Mouse (Mus musculus) lung, postnatal 36 days (tissue): Measurements from ENCODE around the gene Gss.

ENCODE experiments used
- DNase-seq: peaks from one replicate; pipeline ENCODE4 v3.0.0; 2022; ENCODE audit warnings: mixed read lengths

Gss gene

GRCm38 (mm10) chr2:155592137-155592853 lies at the start of gene Gss:
TSS of gene Gss (minus strand) at chr2:155592810.
- peak; percentile 99 for DNase-seq

DNA sequence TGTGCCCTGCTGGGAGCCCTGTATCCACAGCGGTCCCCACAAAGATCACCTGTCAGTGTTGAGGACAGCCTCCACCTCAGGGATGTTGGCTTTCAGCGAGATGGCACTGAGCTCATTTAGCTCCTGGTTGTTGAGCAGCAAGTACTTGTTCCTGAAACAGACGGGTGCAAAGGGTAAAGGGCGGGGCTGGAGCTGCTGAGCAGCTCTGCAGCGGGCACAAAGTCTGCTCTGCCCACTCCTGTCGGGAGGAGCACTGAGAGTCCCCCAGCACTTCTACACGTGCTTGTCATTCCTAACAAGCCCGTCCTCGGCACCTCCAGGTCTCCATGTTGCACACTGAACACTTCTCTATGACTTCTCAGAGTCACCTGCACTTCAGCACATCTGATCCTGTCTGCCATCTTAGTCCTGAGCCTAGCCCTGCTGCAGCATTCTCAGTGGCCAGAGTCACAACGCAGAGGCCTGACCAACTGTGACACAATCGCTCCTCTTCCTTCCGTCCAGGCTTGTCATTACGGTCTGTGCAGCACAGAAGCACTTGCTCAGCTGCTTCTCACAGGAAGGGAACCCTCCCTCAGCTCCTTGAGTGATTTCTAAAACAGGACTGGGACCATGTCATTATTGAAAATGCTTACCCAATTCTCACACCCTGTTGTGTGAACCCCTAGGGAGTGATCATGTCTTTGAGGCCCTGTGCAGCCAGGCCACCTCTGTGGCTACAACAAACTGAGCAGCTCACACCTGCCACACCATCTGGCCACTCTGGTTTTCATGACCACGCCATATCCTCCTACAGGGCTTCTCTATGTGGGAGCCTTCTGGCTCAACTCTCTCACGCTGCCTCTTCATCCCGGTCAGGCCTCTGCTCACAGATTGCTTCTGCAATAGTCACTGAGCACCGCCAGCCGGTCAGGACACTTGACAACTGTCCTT lies 49.2 kb upstream of the Gss start:
- no peak for DNase-seq

- no peak for DNase-seq
Measured at GRCm38 (mm10) chr2:155640656-155641055, 48.0 kb upstream of the Gss start.

GRCm38 (mm10) chr2:155637411-155637810 lies 44.8 kb upstream of the Gss start:
- DNase-seq, result peak; percentile 24

- DNase-seq, result no peak
Measured at GRCm38 (mm10) chr2:155636881-155637280, 44.3 kb upstream of the Gss start.

GRCm38 (mm10) chr2:155635961-155636360 lies 43.4 kb upstream of the Gss start:
- DNase-seq, result no peak

- no peak for DNase-seq
Measured at GRCm38 (mm10) chr2:155634562-155634961, 42.0 kb upstream of the Gss start.

GRCm38 (mm10) chr2:155633731-155634130 lies 41.1 kb upstream of the Gss start:
- DNase-seq, result no peak

GRCm38 (mm10) chr2:155633121-155633520 lies 40.5 kb upstream of the Gss start:
- peak; percentile 74 for DNase-seq

DNA sequence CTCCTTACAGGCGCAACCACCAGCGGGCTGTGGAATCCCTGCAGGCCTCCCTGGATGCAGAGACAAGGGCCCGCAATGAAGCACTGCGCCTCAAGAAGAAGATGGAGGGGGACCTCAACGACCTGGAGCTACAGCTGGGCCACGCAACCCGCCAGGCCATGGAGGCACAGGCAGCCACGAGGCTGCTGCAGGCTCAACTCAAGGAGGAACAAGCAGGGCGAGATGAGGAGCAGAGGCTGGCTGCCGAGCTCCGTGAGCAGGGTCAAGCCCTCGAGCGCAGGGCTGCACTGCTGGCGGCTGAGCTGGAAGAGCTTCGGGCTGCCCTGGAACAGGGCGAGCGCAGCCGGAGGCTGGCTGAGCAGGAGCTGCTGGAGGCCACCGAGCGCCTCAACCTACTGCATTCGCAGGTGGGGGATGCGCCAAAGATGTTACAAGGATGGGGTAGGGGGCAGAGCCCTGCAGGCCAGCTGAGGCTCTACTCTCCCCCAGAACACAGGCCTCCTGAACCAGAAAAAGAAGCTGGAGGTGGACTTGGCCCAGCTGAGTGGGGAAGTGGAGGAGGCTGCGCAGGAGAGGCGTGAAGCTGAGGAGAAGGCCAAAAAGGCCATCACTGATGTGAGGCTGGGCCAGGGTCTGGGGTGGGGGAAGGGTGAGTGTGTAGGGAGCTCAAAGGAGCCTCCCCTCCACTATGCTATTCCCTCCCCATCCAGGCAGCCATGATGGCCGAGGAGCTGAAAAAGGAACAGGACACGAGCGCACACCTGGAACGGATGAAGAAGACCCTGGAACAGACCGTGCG lies 39.7 kb upstream of the Gss start:
- DNase-seq, result no peak

- no peak for DNase-seq
Measured at GRCm38 (mm10) chr2:155630590-155631416, 38.2 kb upstream of the Gss start.

DNA sequence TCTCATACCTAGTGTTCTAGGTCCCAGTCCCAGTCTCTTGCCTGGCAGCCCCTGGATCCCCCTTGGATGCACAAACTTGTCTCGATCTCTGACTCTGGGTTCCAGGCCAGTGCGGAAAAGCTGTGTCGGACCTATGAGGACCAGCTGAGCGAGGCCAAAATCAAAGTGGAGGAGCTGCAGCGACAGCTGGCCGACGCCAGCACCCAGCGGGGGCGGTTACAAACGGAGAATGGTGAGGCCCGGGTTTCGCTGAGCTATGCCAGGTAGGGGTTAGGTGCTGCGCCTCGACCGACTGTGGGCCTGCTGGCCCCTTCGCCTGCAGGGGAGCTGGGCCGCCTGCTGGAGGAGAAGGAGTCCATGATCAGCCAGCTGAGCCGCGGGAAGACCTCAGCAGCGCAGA lies 37.5 kb upstream of the Gss start:
- no peak for DNase-seq

- no peak for DNase-seq
Measured at GRCm38 (mm10) chr2:155629231-155629661, 36.6 kb upstream of the Gss start.

GRCm38 (mm10) chr2:155628519-155628918 lies 35.9 kb upstream of the Gss start:
- no peak for DNase-seq

- DNase-seq, result no peak
Measured at GRCm38 (mm10) chr2:155628112-155628511, 35.5 kb upstream of the Gss start.

DNA sequence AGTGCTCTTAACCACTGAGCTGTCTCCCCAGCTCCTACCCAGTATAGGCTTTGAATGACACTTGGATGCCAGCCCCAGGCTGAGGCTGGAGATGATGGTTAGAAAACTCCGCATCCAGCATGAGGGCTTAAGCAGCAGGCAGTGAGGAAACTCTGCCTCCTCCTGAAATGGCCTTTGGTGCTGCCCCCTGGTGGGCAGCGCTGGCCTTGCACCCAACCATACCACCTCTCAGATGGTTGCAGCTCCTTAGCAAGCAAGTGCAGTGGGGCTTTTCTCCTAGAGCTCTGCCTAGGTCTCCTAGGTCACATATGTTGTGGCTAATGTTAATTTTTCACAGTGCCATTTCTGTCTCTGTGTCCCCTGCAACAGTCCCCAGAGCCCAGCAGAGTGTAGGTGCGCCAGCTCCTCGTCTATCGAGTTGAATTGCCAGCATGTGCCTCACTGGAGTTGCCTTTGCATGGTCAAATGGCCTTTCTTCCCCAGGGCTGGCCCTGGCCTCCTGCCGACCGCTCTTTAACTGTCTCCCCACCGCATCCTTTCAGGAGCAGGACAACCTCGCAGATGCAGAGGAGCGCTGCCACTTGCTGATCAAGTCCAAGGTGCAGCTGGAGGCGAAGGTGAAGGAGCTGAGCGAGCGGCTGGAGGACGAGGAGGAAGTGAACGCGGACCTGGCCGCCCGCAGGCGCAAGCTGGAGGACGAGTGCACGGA lies 34.6 kb upstream of the Gss start:
- peak; percentile 79 for DNase-seq

DNA sequence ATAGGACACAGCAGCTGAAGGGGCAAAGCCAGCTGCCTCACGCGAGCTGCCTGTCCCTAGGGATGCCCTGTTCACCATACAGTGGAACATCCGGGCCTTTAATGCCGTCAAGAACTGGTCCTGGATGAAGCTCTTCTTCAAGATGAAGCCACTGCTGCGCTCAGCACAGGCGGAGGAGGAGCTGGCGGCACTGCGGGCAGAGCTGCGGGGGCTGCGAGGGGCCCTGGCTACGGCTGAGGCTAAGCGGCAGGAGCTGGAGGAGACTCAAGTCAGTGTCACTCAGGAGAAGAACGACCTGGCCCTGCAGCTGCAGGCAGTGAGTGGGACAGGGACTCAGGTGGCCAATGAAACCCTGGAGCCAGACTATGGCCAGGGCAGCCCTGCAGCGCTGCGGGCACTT lies 33.7 kb upstream of the Gss start:
- no peak for DNase-seq

GRCm38 (mm10) chr2:155624730-155625129 lies 32.1 kb upstream of the Gss start:
- DNase-seq, result no peak

DNA sequence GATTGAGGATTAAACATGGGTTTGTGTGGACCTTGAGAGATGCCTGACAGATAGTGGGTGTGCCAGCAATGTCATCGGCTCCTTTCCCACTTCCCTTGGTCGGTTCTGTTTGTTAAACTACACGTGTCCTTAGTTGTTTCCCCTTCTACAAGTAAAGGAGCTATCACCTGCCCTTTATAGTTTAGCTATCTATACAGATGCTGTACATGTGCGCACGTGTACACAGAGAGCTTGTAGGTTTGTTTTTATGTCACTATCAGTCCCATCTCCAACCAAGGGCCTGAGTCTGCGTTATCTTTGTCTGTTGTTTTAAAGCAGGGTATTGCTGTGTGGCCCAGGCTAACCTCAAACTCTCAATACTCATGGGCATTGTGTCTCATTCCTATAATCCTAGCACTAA lies 31.4 kb upstream of the Gss start:
- DNase-seq, result no peak

DNA sequence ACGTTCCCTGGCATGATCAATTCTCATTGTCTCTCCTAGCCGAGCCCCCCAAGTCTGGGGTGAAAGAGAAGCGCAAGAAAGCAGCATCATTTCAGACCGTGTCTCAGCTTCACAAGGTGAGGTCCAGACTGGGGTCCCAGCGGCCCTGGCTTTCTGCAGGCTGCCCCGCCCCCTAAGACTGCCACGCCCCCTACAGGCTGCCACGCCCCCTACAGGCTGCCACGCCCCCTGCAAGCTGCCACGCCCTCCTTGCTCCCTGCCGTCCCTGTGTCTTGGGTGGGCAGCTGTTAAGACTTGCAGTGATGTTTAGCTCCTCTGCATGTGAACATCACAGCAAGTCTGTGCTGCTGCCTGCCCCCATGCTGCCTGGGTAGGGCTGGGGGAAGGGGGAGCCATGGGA lies 30.0 kb upstream of the Gss start:
- DNase-seq, result no peak

- DNase-seq, result peak; percentile 91
Measured at GRCm38 (mm10) chr2:155619817-155620216, 27.2 kb upstream of the Gss start.

DNA sequence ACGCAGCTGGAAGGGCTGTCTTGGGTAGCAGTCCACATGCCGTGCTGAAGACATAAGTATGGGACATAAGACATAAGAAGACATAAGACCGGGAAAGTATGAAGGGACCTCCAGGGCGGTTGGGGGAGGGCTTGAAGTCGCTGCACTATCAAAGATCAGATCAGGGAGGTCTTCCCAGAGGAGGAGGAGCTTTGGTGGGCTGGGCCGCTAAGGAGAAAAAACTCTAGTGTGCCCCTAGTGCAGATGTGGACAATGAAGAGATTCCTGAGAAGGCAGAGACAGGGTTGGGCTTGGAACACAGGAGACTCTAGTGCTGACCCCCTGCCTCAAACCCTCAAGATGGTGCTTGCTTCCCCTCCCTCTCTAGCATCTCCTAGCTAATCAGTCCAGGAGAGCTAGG lies 24.4 kb upstream of the Gss start:
- no peak for DNase-seq
